Mouse (Mus musculus) small intestine, adult 2 months (tissue): ENCODE results near the gene Gpn3.

ENCODE experiments used
- CTCF ChIP-seq: fragments of 200-500 bp; IDR thresholded peaks from 2 replicates; pipeline ENCODE4 v1.5.1; 2012; ENCODE audit warnings: low read depth, mild to moderate bottlenecking, control low read depth, inconsistent platforms, low read length, moderate library complexity, mixed read lengths; ENCODE audit not compliant: insufficient replicate concordance, insufficient read length; ENCODE audit errors: extremely low read depth
- POLR2A ChIP-seq: fragments of 200-500 bp; IDR thresholded peaks from 2 replicates; pipeline ENCODE4 v1.6.1; 2012; ENCODE audit warnings: low read depth, mild to moderate bottlenecking, control low read depth, inconsistent platforms, low read length, moderate library complexity

GRCm38 (mm10) chr5:122411892-122412291, 40.2 kb downstream of the Gpn3 start:
- TF ChIP-seq CTCF (no peak), POLR2A (no peak)
